In the genomic region with DNA sequence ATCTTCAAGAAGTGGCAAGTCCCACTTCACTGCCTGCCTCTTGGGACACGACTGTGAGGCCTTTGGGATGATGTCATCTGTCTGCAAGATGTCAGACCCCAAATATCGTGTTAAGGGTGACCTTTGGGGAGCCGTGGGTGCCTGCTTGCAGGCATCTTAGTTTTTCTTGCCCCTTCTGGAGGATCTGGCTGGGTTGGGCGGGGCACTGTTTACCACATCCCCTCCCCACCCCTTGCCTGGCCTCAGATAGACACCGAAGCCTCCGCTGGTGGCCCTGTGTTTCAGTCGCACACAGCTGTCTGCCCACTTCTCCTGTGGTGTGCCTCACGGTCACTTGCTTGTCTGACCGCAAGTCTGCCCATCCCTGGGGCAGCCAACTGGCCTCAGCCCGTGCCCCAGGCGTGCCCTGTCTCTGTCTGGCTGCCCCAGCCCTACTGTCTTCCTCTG, we compare ENCODE assay signal across 10 mouse cellular contexts. TPM values are rescaled to one million over a fixed set of nuclear protein-coding genes. Genes with fewer than 3 reads are reported as not detected.
DNase-seq lines count a peak whose midpoint lies in the region; ATAC-seq lines count a peak whose summit lies in the region.
"Had no signal": no experiment of that assay in that cellular context is flagged by ENCODE, and none has a peak within 500 bp of the region (broad histone marks: within the 10 kb centered on the region; RNA-seq: fewer than 3 reads in every experiment).

TSS of gene Il21r (plus strand) at position 245 of the 447 bp plus-strand sequence.

- no peak within 1 kb of the TSS for H3K4me3 ChIP-seq in midbrain, embryonic 10.5 days
- H3K4me3 ChIP-seq: heart, embryonic 15.5 days; neural tube, embryonic 13.5 days had no signal

- H3K4me1 ChIP-seq in midbrain, embryonic 10.5 days = 0 out of 2 replicates have a peak, but pooled peaks cover 3% of the 10 kb centered on the region
- H3K4me1 ChIP-seq: neural tube, embryonic 13.5 days had no signal

- peak; percentile 78 for ATAC-seq in common myeloid progenitor, adult 5-6 weeks (replicated peaks; ENCODE audit: low read depth, poor library complexity, severe bottlenecking)
- peak; percentile 78 for ATAC-seq in monocyte, adult 5-6 weeks (replicated peaks; ENCODE audit: insufficient number of reproducible peaks, low FRiP score, low TSS enrichment, poor library complexity, severe bottlenecking)

- no peaks in the 10 kb centered on the region for H3K27me3 ChIP-seq in midbrain, embryonic 10.5 days (ENCODE audit: low read depth, poor library complexity, severe bottlenecking)
- H3K27me3 ChIP-seq: heart, embryonic 15.5 days; neural tube, embryonic 13.5 days had no signal

- DNase-seq in lung, postnatal 4 days = peak; percentile 56 to 60
- no peak for DNase-seq in lung, postnatal 25 days (ENCODE audit: low spot score)
- DNase-seq in thymus, postnatal 25 days = peak; percentile 82
- no peak for DNase-seq in cerebellum, adult 11-12 months
- no peak for DNase-seq in midbrain, embryonic 10.5 days (ENCODE audit: low spot score)
- DNase-seq: adrenal gland, adult 8-10 months had no signal

- no peaks in the 10 kb centered on the region for H3K36me3 ChIP-seq in midbrain, embryonic 10.5 days
- H3K36me3 ChIP-seq: heart, embryonic 15.5 days; neural tube, embryonic 13.5 days had no signal

- no peaks in the 10 kb centered on the region for H3K9me3 ChIP-seq in midbrain, embryonic 10.5 days (replicated peaks)
- H3K9me3 ChIP-seq: heart, embryonic 15.5 days; neural tube, embryonic 13.5 days had no signal

- H3K27ac ChIP-seq in midbrain, embryonic 10.5 days (replicated peaks) = no peak within 1 kb of the TSS
- H3K27ac ChIP-seq: heart, embryonic 15.5 days; neural tube, embryonic 13.5 days had no signal

- WGBS in midbrain, embryonic 10.5 days = 77% methylated on average over 11 of the region's 11 CpGs

RNA-seq across cellular contexts. Expression of gene Il21r, which starts in this region (rescaled TPM):
- total RNA-seq in common myeloid progenitor, adult 5-6 weeks (2017) = 3.3 TPM in 2 replicates
- total RNA-seq in monocyte, adult 5-6 weeks (2017) = 15.2 to 17.8 TPM (median 15.8 TPM) in 3 replicates
- polyA plus RNA-seq in midbrain, embryonic 10.5 days (2016; fragmentation: Nextera tagmentation; extraction: Ambion mirVana) = 0.53 and 0.58 TPM in 2 replicates

Comparison
In these comparisons a context has a peak if more than half of its experiments do, and no peak if none do; other contexts are left out.
1. DNase-seq: peak in lung, postnatal 4 days (2 of 2) and thymus, postnatal 25 days (single experiment); none in lung, postnatal 25 days (single experiment), cerebellum, adult 11-12 months (single experiment) and midbrain, embryonic 10.5 days (single experiment).